Mouse (Mus musculus) kidney, adult 18-20 months (tissue): ENCODE measurements at regions not wholly inside any gene's neighbourhood (a gene's known extent, or its start where the extent isn't known, plus 50 kb on each side); places are given as distances from the start of the nearest gene placed in this dataset.

ENCODE experiments used
- DNase-seq: peaks from one replicate; pipeline ENCODE4 v3.0.0; 2021

DNA sequence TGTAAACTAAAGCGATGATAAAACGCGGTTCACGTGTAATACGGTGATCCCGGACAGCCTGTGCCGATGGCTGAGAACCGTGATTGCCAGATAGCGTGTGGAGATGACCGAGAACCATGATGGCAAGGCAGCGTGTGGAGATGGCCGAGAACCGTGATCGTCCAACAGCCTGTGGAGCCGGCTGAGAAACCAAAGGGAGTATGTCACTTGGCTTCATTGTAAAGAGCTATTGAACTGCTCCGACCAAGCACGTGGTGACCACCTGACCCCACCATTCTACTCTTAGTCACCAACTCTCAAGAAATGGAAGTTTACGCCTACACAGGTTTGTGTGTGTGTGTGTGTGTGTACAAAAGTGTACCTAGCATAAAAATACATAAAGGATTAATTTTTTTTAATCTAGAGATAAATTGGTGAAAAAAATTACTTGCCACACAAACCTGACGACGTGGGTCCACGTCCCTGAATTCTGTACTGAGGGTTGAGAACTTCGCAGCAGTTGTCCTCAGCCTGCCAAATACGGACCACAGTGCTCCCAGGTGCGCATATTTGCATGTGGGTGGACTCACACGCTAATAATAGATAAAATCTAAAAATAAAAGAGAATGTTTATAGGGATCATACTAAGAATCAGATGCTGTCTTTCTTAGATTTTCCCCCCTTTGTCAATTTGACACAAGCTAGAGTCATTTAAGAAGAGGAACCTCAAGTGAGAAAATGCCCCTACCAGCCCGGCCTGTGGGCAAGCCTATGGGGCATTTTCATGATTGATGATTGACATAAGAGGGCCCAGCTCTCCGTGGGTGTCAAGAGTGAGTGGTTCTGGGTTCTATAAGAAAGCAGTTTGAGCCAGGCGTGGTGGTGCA is 56.6 kb upstream of the Mef2a start:
- no peak for DNase-seq

DNA sequence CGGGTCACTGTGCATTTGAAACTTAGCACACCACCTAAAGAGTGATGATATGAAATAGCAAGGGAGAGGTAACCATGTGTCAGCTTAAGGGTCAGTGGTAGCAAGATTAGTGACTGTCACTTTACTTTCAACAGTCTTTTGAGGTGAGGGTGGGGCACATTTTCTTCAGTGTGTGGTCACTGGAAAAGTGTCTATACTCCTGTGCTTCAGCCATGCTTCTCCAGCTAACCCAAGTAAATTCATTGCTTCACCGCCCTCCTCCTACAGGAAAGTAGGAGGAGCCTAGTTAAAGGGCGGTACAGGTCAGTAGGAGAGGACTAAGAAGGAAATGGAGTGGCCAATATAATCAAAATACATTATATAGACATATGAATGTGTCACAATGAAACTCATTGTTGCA is 55.7 kb upstream of the Mef2a start:
- no peak for DNase-seq

- no peak for DNase-seq
These were observed 53.4 kb upstream of the Mef2a start for GRCm38 (mm10) chr7:67426076-67426475.

GRCm38 (mm10) chr7:67425581-67425980 is 52.9 kb upstream of the Mef2a start:
- no peak for DNase-seq

DNA sequence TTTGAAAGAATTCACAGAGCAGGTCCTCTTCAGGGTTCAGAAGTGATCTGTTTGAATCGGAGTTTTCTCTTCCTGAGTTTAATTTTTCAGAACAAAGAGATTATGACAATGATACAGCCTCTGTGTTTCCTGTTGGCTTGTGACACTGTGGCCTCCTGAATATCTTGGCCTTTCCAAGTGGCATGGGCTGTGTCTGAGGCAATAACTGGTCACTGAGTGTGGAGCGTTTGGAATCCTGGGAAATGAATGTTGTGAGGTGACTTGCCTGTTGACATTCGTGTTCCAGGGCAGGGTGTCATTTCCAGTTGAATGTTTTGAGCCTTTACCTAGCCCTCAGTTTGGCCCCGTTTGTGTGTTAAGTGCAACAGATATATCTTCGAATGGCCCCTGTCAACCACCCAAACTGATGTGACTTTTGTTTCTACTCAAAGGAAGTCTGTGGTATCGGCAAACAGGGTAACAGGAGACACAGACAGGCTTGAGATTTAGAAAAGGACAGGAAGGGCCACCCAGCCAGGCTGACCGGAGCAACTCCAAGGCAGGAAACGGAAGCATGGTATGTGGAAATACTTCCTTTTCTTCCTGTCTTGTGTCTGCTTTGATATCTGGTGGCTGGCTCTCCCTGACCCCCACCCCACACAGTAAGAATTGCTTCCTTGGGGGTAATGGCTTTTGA is 52.3 kb upstream of the Mef2a start:
- DNase-seq, result peak; percentile 33
